Mouse (Mus musculus): Measurements from ENCODE around the gene Axin2. TPM values are rescaled to one million over a fixed set of nuclear protein-coding genes. Genes with fewer than 3 reads are reported as not detected.
A peak's percentile ranks its signal among the peaks of the same experiment; 100 is the strongest.

The Axin2 gene
- polyA plus RNA-seq, 1 experiment from 2014 or later = 19.7 TPM

DNA sequence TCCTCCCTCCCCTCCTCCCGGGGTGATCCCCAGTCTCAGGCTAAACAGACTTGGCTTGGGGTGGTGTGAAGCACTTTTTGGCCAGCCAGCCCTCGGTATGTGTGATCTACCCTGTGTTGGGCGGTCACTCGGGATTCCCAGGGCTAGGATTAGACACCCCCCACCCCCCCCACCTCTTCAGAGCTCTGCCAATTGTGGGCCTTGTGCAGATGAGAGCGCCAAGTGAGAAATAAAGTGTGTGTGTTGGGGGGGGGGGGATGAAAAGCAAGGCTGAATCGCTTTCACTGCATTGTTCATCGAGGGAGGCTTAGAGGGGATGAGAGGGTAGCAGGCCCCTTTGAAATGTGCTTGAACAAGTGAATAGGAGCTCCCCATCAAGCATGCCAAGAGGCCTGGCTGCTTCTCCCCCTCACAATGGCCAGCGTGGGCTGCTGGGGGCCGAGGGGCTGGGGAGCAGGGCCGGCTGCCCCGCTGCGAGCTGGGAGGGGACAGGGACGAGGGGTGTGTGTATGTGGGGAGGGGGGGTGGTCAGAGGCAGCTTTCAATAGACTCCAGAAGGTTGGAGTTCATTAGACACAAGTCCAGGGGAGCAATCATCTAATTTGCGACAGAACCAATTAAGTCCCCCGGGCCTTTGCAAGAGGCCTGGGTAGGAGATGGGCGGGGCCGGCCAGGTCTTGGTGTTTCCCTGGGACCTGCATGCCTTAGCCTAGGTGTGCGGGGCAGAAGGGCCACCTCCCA is 15.1 kb downstream of the Axin2 start:
- peak; percentile 38; the same call in 1 of the 2 replicates for ATAC-seq (ENCODE audit: low FRiP score, low read depth)
- Histone ChIP-seq H3K27ac (peak overlapping the region; percentile 70), H3K4me3 (no peak overlapping the region), H3K36me3 (peaks cover 78% of the 10 kb centered on the region), H3K4me2 (replicated peaks) (peak overlapping the region; percentile 39), H3K9ac (peak overlapping the region; percentile 51), H3K27me3 (no peaks in the 10 kb centered on the region), H3K9me3 (0 out of 2 replicates have a peak, but pooled peaks cover 4% of the 10 kb centered on the region), H3K4me1 (peaks cover 78% of the 10 kb centered on the region)
- 20% methylated on average over 18 of the region's 18 CpGs for WGBS

DNA sequence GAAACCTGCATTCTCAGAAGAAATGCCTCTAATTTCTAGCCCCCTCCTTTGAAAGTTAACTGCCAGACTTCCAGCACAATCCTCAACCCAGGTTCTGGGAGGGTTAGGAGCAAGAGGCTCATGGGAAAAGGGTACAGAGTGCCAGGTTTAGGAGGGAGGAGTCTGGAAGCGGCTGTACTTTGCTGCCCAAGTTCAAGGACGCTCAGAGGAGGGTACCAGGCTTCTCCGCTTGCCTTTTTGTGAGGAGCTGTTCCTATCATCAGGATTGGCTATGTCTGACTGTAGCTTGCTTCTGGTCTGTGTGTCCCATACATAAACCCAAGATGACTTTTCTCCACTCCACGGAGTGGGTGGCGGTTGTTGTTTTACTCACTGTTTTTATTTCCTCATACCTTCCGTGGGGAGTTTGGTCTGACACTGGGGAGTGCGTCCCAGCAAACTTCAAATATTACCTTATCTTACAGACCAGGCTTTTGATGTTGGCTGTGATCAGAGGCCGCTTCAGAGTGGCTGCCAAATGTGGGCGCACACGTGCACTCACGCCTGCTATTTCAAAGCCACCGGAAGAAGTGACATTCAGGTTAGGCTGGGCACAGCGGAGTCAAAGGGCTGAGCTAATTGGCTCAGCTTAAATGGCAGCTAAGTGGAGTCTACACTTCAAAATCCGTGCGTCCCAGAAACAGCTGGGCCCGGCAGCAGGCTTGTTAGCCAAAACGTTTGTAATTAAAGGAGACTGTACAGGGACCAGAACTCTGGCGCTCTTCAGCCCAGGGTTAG is 16.1 kb downstream of the Axin2 start:
- H3K27me3 ChIP-seq = no peaks in the 10 kb centered on the region
- ATAC-seq (ENCODE audit: low FRiP score, low read depth) = 0 out of 2 replicates have a peak, but pooled peaks have one; percentile 20
- H3K9ac ChIP-seq = peak overlapping the region; percentile 51; the same call in 1 of the 2 replicates
- H3K4me3 ChIP-seq = no peak overlapping the region
- H3K36me3 ChIP-seq = peaks cover 75% of the 10 kb centered on the region
- 0 out of 2 replicates have a peak, but pooled peaks cover 4% of the 10 kb centered on the region for H3K9me3 ChIP-seq
- 27% methylated on average over 18 of the region's 18 CpGs for WGBS
- H3K27ac ChIP-seq = peak overlapping the region; percentile 70; the same call in 1 of the 2 replicates
- peaks cover 76% of the 10 kb centered on the region for H3K4me1 ChIP-seq
- peak overlapping the region; percentile 17; the same call in 1 of the 2 replicates for H3K4me2 ChIP-seq (replicated peaks)

DNA sequence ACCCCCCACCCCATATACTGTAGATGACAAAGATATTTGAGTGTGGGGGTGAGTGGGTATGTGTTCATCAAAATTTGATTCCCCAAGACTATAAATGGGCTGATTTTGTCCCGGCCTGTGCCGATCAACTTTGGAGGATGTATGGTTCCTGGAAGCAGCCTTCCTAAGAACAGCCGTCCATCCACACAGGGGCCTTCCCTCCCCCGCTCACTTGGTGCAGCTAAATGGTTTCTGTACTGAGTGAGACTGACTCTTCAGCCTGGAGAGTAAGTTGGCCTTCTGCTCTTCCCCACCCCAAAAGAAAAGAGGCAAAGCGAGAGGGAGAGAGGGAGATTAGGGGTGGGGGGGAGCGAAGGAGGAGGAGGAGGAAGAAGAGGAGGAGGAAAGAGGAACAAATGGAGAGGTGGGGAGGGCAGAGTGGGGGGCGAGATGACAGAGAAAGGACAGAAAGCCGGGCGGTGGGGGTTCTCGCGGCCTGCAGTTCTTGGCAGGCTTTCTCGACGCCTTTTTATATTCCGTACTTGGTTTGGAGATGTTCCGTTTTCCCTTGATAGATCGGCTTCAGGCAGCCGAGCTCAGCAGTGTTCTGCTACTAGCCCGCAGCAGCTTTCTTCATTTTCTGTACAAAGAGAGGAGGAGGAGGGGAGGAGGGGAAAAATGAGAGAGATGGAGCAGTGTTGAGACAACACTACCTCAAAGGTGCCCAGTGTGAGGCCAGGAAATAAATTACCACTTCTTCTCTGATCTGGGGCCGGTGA is 20.7 kb downstream of the Axin2 start:
- peaks cover 44% of the 10 kb centered on the region for H3K4me1 ChIP-seq
- 59% methylated on average over 19 of the region's 19 CpGs for WGBS
- no peak overlapping the region for H3K4me2 ChIP-seq (replicated peaks)
- H3K27me3 ChIP-seq = no peaks in the 10 kb centered on the region
- 0 out of 2 replicates have a peak, but pooled peaks cover 4% of the 10 kb centered on the region for H3K9me3 ChIP-seq
- peak overlapping the region; percentile 58; the same call in 1 of the 2 replicates for H3K27ac ChIP-seq
- no peak overlapping the region for H3K4me3 ChIP-seq
- no peak for ATAC-seq (ENCODE audit: low FRiP score, low read depth)
- H3K36me3 ChIP-seq = peaks cover 82% of the 10 kb centered on the region
- H3K9ac ChIP-seq = peak overlapping the region; percentile 31; the same call in 1 of the 2 replicates

DNA sequence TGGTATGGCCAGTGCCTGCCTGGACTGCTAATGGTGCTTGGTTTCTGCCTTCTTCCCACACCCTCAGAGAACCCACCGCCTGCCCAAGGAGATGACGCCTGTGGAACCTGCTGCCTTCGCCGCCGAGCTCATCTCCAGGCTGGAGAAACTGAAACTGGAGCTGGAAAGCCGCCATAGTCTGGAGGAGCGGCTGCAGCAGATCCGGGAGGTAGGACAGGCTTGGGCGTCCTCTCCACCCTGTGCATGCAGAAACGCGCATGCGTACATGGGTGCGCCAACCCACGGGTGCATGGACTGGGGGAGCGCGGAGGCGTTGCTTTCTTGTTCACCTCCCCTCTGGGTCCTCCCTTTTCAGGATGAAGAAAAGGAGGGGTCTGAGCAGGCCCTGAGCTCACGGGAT is 21.7 kb downstream of the Axin2 start:
- H3K9ac ChIP-seq = no peak overlapping the region
- 89% methylated on average over 18 of the region's 18 CpGs for WGBS
- no peak overlapping the region for H3K4me3 ChIP-seq
- H3K27ac ChIP-seq = peak overlapping the region; percentile 44
- H3K4me1 ChIP-seq = peaks cover 44% of the 10 kb centered on the region
- ATAC-seq (ENCODE audit: low FRiP score, low read depth) = no peak
- H3K36me3 ChIP-seq = peaks cover 92% of the 10 kb centered on the region
- no peaks in the 10 kb centered on the region for H3K27me3 ChIP-seq
- 0 out of 2 replicates have a peak, but pooled peaks cover 4% of the 10 kb centered on the region for H3K9me3 ChIP-seq
- H3K4me2 ChIP-seq (replicated peaks) = no peak overlapping the region

DNA sequence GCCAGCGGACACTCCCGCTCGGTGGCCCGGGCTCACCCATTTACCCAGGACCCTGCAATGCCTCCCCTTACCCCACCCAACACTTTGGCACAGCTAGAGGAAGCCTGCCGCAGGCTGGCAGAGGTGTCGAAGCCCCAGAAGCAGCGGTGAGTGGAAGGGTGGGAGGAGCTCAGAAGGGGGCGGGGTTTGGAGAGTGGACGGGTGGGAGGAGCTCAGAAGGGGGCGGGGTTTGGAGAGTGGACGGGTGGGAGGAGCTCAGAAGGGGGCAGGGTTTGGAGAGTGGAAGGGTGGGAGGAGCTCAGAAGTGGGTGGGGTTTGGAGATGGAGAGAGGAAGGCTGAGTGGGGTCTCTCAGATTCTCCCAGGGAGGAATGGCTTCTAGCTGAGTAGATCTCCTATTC is 23.6 kb downstream of the Axin2 start:
- Histone ChIP-seq H3K36me3 (peaks cover 83% of the 10 kb centered on the region), H3K27ac (no peak overlapping the region), H3K27me3 (no peaks in the 10 kb centered on the region), H3K9ac (no peak overlapping the region), H3K4me1 (peaks cover 49% of the 10 kb centered on the region), H3K4me2 (replicated peaks) (no peak overlapping the region), H3K4me3 (no peak overlapping the region), H3K9me3 (0 out of 2 replicates have a peak, but pooled peaks cover 4% of the 10 kb centered on the region)
- 71% methylated on average over 11 of the region's 11 CpGs for WGBS
- ATAC-seq (ENCODE audit: low FRiP score, low read depth) = no peak

DNA sequence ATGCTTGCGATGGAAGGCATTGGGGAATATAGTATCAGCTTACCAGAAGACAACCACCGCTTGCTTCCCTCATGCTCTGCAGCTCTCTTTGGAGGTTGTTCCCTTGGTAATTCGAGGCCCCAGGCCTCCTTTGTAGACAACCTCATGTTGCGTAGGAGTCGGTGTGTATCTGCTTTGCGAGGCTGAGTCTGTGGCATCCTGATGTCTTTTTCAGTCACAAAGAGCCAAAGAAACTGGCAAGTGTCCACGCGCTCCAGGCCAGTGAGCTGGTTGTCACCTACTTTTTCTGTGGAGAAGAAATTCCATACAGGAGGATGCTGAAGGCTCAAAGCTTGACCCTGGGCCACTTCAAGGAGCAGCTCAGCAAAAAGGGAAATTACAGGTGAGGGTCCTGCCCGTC is 25.5 kb downstream of the Axin2 start:
- H3K27ac ChIP-seq = no peak overlapping the region
- H3K9ac ChIP-seq = no peak overlapping the region
- peaks cover 42% of the 10 kb centered on the region for H3K4me1 ChIP-seq
- H3K36me3 ChIP-seq = peaks cover 82% of the 10 kb centered on the region
- H3K4me3 ChIP-seq = no peak overlapping the region
- H3K27me3 ChIP-seq = no peaks in the 10 kb centered on the region
- 93% methylated on average over 9 of the region's 9 CpGs for WGBS
- no peak overlapping the region for H3K4me2 ChIP-seq (replicated peaks)
- no peak for ATAC-seq (ENCODE audit: low FRiP score, low read depth)
- no peaks in the 10 kb centered on the region for H3K9me3 ChIP-seq

DNA sequence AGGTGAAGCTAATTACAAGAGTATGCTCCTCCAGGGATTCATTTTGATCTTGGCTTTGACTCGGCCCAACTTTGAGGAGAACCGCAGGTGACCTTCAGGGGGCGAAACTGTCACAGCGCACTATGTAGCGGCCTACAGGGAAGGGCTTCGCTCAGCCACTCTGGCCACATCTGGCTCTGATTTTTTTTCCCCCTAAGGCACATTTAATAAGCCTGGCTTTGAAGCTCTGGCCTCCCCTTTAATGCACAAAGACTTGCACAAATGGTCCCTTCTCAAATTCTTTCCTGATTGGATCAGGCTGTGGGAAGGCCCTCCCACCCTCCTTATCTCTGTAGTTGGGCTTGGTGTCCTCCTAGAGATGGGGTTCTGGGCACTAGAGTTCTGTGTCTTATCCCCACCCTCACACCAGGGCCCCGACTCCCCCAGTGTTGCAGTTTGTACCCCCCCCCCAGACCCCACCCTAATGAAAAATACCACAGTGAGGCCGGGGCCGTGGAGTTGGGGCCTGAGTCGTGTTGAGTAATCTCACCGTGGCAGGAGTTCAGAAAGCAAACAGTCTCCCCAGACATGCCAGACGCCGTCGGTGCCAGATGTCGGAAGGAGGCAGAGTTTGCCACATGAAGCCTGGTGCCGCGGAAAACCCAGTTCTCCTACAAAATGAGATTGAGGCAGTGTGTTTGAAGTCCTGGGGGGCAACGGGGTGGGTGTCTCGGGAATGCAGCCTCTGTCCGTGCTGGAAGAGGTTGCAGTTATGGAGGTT is 27.5 kb downstream of the Axin2 start:
- 20% methylated on average over 20 of the region's 20 CpGs for WGBS
- H3K36me3 ChIP-seq = peaks cover 80% of the 10 kb centered on the region
- H3K27me3 ChIP-seq = no peaks in the 10 kb centered on the region
- H3K4me2 ChIP-seq (replicated peaks) = peak overlapping the region; percentile 30
- peak overlapping the region; percentile 45 for H3K9ac ChIP-seq
- peaks cover 38% of the 10 kb centered on the region for H3K4me1 ChIP-seq
- no peak overlapping the region for H3K4me3 ChIP-seq
- H3K27ac ChIP-seq = peak overlapping the region; percentile 89
- ATAC-seq (ENCODE audit: low FRiP score, low read depth) = peak; percentile 85
- no peaks in the 10 kb centered on the region for H3K9me3 ChIP-seq

DNA sequence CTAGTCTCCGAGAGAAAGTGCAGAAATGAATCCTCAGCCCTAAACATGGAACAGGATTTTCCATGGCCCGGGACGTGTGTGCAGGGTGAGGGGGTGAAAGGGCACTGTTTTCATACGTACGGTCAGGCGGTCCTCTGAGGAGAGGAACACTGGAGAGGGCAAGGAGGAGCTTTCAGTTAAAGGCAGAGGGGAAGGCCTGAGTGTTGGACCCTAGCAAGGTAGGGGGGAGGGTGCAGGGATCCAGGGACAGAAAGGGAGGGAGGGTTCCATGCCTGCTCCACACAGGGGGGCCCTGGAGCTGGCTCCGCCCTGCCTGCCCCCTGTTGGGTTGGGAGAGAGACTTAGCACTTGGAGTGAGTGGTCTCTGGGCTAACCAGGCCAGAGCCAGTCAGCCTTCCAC is 28.4 kb downstream of the Axin2 start:
- Histone ChIP-seq H3K27ac (peak overlapping the region; percentile 89), H3K9me3 (no peaks in the 10 kb centered on the region), H3K36me3 (peaks cover 73% of the 10 kb centered on the region), H3K4me2 (replicated peaks) (no peak overlapping the region; the same call in 1 of the 2 replicates), H3K9ac (0 out of 2 replicates have a peak overlapping the region, but pooled peaks have one; percentile 6), H3K4me3 (no peak overlapping the region), H3K27me3 (no peaks in the 10 kb centered on the region), H3K4me1 (peaks cover 38% of the 10 kb centered on the region)
- no peak for ATAC-seq (ENCODE audit: low FRiP score, low read depth)
- 64% methylated on average over 7 of the region's 7 CpGs for WGBS

DNA sequence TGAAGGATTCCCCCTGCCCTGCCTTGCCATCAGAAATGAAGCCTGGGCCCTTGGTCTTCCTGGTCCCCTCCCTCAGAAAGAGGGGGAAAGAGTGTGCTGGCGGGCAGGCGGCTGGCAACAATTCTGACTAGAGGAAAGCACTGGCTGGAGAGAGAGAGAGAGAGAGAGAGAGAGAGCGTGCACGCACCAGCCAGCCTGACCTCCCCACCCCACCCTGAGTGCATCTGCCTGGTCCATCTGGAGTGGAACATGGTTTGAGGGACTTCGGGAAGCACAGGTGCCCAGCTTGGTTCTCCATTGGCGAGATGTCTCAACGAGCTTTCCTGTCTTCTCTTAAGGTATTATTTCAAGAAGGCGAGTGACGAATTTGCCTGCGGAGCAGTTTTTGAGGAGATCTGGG is 28.8 kb downstream of the Axin2 start:
- Histone ChIP-seq H3K36me3 (peaks cover 68% of the 10 kb centered on the region), H3K9ac (0 out of 2 replicates have a peak overlapping the region, but pooled peaks have one; percentile 6), H3K4me1 (peaks cover 38% of the 10 kb centered on the region), H3K4me2 (replicated peaks) (no peak overlapping the region), H3K27ac (peak overlapping the region; percentile 89), H3K4me3 (no peak overlapping the region), H3K9me3 (no peaks in the 10 kb centered on the region), H3K27me3 (no peaks in the 10 kb centered on the region)
- ATAC-seq (ENCODE audit: low FRiP score, low read depth) = no peak
- WGBS = 75% methylated on average over 10 of the region's 10 CpGs

DNA sequence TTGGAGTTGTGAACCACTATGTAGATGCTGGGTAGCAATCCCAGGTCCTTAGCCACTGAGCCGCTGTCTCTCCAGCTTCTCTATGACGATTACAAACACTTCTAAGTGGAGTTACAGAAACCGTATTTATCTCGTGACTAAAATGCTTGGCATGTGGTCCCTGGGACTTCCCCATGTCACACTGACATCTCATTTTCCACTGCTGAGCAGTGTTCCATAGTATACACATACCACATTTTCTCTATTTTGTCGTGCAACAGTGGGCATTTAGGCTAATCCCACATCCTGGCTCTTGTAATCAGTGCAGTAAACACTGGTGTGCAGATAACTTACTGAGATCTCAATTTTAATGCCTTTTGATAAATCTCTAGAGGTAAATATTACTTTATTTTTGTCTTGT is 32.2 kb downstream of the Axin2 start:
- no peak for ATAC-seq (ENCODE audit: low FRiP score, low read depth)
- H3K36me3 ChIP-seq = peaks cover 34% of the 10 kb centered on the region
- 70% methylated on average over 5 of the region's 5 CpGs for WGBS
- H3K27me3 ChIP-seq = no peaks in the 10 kb centered on the region
- H3K4me2 ChIP-seq (replicated peaks) = no peak overlapping the region
- no peaks in the 10 kb centered on the region for H3K9me3 ChIP-seq
- no peak overlapping the region for H3K27ac ChIP-seq
- H3K9ac ChIP-seq = no peak overlapping the region
- no peak overlapping the region for H3K4me3 ChIP-seq
- peaks cover 20% of the 10 kb centered on the region for H3K4me1 ChIP-seq

DNA sequence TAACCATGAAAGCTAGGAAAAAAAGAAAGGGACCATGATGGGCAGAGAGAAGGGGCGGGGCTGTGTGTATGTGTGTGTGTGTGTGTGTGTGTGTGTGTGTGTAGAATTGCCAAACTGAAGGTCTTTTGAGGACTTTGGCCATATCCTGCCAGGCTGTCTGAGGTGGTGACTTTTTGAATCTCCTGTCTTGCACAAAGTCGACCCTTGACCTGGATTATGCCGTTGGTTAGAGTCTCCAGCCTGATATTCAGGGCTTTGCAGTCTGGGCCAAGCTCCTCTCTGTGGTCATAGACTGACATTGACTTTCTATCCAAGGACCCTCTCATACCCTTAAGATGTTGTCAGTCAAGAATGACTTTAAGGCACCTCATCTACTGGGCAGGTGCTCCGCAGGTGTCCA is 35.8 kb downstream of the Axin2 start:
- ATAC-seq (ENCODE audit: low FRiP score, low read depth) = no peak
- H3K27me3 ChIP-seq = no peaks in the 10 kb centered on the region
- no peak overlapping the region for H3K4me3 ChIP-seq
- H3K4me1 ChIP-seq = no peaks in the 10 kb centered on the region
- peaks cover 9% of the 10 kb centered on the region for H3K36me3 ChIP-seq
- no peak overlapping the region for H3K4me2 ChIP-seq (replicated peaks)
- 97% methylated on average over 4 of the region's 4 CpGs for WGBS
- no peaks in the 10 kb centered on the region for H3K9me3 ChIP-seq
- no peak overlapping the region for H3K27ac ChIP-seq
- no peak overlapping the region for H3K9ac ChIP-seq
